Mouse (Mus musculus) bone marrow, adult 2 months (tissue): ENCODE data around the gene Patl2.

Experiments used
- CTCF ChIP-seq: fragments of 200-500 bp; IDR thresholded peaks from 2 replicates; pipeline ENCODE4 v1.5.1; 2011; ENCODE audit warnings: low read length, control low read depth; ENCODE audit not compliant: control insufficient read depth, insufficient read depth
- POLR2A ChIP-seq: fragments of 200-500 bp; IDR thresholded peaks from 2 replicates; pipeline ENCODE4 v1.6.1; 2011; ENCODE audit warnings: low read depth, mild to moderate bottlenecking, control low read depth, low read length, borderline replicate concordance; ENCODE audit not compliant: control insufficient read depth

DNA sequence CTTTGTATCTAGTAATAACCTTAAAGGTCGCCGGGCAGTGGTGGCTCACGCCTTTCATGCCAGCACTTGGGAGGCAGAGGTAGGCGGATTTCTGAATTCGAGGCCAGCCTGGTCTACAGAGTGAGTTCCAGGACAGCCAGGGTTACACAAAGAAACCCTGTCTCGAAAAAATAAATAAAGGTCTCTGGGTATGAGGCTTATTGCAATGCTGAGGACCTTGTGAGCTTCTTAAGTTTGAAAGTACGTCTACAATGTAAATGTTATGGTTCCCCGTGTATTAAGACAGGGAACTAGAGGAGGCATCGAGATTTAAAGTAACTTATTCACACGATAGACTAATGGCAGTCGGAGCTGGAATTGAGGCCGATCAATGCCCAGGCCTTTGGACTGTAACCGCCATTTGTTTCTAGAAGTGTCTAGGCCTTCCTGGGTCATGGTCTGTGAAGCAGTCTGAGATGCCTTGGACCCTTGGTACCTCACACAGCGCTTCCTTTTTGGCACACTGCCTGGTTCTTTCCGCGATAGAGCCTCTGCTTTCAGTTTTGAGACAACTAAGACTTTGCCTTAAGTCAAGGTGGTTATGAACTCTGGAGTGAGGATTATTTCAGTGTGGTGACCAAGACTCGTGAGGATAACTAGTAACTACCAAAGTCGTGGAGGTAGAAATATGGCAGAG lies 37.6 kb downstream of the Patl2 start:
- TF ChIP-seq POLR2A (no peak), CTCF (no peak)
